Mouse (Mus musculus): ENCODE data around the gene Vil1. TPM values are rescaled to one million over a fixed set of nuclear protein-coding genes. Genes with fewer than 3 reads are reported as not detected.

Vil1 gene
- polyA plus RNA-seq, 1 experiment from 2014 or later, result 0.23 TPM

DNA sequence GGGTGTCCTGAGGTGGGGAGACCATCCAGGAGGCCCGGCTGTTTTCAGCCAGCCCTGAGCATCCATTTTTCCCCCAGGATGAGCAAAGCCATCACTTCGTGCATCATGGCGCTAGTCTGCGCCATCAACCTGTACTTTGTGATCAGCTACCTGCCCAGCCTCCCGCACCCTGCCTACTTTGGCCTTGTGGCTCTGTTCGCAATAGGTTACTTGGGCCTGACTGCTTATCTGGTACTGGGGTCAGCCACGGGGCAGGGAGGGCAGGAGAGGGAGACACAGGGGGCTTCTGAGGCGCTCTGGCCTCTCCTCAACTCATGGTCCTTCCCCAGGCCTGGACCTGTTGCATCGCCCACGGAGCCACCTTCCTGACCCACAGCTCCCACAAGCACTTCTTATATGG is 24.1 kb upstream of the Vil1 start:
- Histone ChIP-seq H3K27ac (ENCODE audit: low read depth, low read length) (no peak overlapping the region), H3K36me3 (ENCODE audit: control insufficient read depth, insufficient read depth, low read length) (no peaks in the 10 kb centered on the region), H3K9ac (ENCODE audit: low read length) (no peak overlapping the region), H3K27me3 (ENCODE audit: control insufficient read depth, insufficient read depth, low read length) (peaks cover 6% of the 10 kb centered on the region; the same call in 1 of the 2 replicates), H3K4me2 (no peak overlapping the region), H3K9me3 (ENCODE audit: control insufficient read depth, low read length) (no peaks in the 10 kb centered on the region), H3K4me3 (ENCODE audit: low read depth, low read length) (no peak overlapping the region), H3K4me1 (ENCODE audit: control insufficient read depth, insufficient read depth, low read length) (peaks cover 9% of the 10 kb centered on the region)
- no peak for DNase-seq (ENCODE audit: low spot score, missing footprints)
- ATAC-seq (ENCODE audit: low FRiP score), result no peak
- 96% methylated on average over 10 of the region's 10 CpGs for WGBS

DNA sequence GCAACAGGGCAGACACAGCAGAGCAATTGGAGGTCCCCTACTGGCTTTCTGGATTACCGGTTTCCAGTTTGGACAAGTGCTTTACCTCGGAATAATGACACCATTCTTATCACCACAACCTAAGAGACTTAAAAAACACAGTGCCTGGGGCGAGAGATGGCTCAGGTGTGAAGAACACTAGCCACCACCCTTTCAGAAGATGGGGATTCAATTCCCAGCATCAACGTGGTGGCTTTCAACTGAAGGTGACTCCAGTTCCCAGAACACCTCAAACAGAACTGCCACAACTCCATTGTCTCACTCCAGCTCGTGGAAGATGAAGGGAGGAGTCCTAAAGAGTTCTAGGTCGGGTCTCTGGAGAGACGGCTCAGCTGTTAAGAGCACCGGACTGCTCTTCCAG is 23.6 kb upstream of the Vil1 start:
- Histone ChIP-seq H3K9me3 (ENCODE audit: control insufficient read depth, low read length) (no peaks in the 10 kb centered on the region), H3K4me3 (ENCODE audit: low read depth, low read length) (no peak overlapping the region), H3K4me1 (ENCODE audit: control insufficient read depth, insufficient read depth, low read length) (peaks cover 14% of the 10 kb centered on the region), H3K27me3 (ENCODE audit: control insufficient read depth, insufficient read depth, low read length) (peaks cover 10% of the 10 kb centered on the region), H3K4me2 (no peak overlapping the region), H3K27ac (ENCODE audit: low read depth, low read length) (no peak overlapping the region), H3K9ac (ENCODE audit: low read length) (no peak overlapping the region), H3K36me3 (ENCODE audit: control insufficient read depth, insufficient read depth, low read length) (no peaks in the 10 kb centered on the region)
- no peak for ATAC-seq (ENCODE audit: low FRiP score)
- no peak for DNase-seq (ENCODE audit: low spot score, missing footprints)
- 85% methylated on average over 8 of the region's 8 CpGs for WGBS

DNA sequence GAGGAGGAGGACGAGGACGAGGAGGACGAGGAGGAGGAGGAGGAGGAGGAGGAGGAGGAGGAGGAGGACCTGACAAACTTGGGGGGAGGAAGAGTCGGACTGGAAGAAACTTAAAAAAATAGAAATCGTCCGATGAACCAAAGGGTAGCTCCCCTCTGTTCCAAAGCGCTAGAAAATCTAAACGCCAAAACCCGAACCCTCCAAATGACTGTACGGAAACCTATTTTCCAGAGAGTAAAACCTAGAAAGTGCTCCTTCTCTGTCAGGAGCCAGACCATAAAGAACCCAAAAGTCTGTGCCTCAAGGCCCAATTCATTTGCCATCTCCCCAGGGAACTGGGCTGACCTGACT is 22.8 kb upstream of the Vil1 start:
- peaks cover 10% of the 10 kb centered on the region for H3K27me3 ChIP-seq (ENCODE audit: control insufficient read depth, insufficient read depth, low read length)
- 67% methylated on average over 7 of the region's 10 CpGs for WGBS
- H3K4me1 ChIP-seq (ENCODE audit: control insufficient read depth, insufficient read depth, low read length), result peaks cover 16% of the 10 kb centered on the region
- H3K4me2 ChIP-seq, result peak overlapping the region; percentile 53
- H3K9ac ChIP-seq (ENCODE audit: low read length), result peak overlapping the region; percentile 74
- H3K27ac ChIP-seq (ENCODE audit: low read depth, low read length), result peak overlapping the region; percentile 91
- peak overlapping the region; percentile 63 for H3K4me3 ChIP-seq (ENCODE audit: low read depth, low read length)
- no peak for DNase-seq (ENCODE audit: low spot score, missing footprints)
- H3K36me3 ChIP-seq (ENCODE audit: control insufficient read depth, insufficient read depth, low read length), result no peaks in the 10 kb centered on the region
- no peak for ATAC-seq (ENCODE audit: low FRiP score)
- H3K9me3 ChIP-seq (ENCODE audit: control insufficient read depth, low read length), result no peaks in the 10 kb centered on the region

DNA sequence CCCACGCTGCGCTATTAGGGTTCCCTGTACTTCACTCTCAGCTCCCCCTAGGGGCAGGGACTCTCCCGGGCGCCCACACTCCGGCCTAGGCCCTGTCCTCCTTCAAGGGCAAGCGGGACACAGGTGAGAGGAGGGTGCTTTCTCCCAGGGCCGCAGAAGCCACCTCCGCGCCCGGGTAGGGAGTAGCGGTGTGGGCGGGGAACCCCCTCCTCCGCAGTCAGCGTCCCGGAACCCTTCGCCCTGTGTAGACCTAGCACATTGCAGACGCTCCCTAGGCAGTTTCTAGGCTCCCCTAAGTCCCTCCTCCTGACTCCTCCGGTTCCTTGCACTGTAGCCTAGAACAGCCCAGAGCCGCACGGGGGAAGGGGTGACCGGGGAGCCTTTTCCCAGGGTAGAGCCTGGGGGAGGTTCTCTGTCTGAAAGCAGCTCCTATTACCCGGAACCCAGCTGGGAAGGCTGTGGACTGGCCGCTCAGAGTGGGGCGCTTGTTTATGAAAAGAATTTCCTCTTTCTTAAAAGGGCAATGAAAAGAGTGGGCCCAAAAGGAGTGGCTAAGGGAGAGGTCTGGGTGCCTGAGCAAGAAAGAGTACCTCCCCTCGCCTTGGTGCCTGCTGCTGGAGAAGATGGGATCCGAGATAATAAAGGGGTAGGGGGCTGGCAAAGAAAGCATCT is 22.3 kb upstream of the Vil1 start:
- DNase-seq (ENCODE audit: low spot score, missing footprints), result peak; percentile 100
- 0% methylated on average over 26 of the region's 26 CpGs for whole genome bisulfite sequencing
- ATAC-seq (ENCODE audit: low FRiP score), result peak; percentile 81
- H3K9ac ChIP-seq (ENCODE audit: low read length), result peak overlapping the region; percentile 74
- no peaks in the 10 kb centered on the region for H3K9me3 ChIP-seq (ENCODE audit: control insufficient read depth, low read length)
- peak overlapping the region; percentile 91 for H3K27ac ChIP-seq (ENCODE audit: low read depth, low read length)
- peaks cover 10% of the 10 kb centered on the region for H3K27me3 ChIP-seq (ENCODE audit: control insufficient read depth, insufficient read depth, low read length)
- peaks cover 16% of the 10 kb centered on the region for H3K4me1 ChIP-seq (ENCODE audit: control insufficient read depth, insufficient read depth, low read length)
- H3K36me3 ChIP-seq (ENCODE audit: control insufficient read depth, insufficient read depth, low read length), result no peaks in the 10 kb centered on the region
- peak overlapping the region; percentile 53 for H3K4me2 ChIP-seq
- peak overlapping the region; percentile 63 for H3K4me3 ChIP-seq (ENCODE audit: low read depth, low read length)

DNA sequence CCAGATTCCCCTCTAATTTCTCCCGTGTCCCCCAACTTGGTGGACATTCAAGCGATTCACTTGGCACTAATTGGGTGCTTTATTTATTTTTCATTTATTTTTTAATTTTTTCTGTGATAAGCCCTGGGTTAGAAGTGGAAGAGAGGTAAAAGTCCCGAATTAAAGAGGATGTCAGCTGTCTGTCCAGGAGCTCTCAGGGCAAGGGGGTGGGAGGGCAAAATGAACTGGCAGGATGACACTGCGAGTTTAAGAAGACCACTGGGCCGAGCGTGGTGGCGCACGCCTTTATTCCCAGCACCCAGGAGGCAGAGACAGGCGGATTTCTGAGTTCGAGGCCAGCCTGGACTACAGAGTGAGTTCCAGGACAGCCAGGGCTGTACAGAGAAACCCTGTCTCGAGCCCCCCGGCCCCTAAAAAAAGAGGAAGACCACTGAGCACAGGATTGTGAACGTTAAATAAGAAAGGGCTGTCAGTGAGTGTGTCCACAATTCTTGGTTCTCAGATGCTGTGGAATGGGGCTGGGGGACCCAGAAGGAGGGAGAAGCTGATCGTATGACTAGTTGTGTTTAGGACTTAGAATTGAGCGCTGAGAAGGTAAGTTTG is 21.7 kb upstream of the Vil1 start:
- Histone ChIP-seq H3K9me3 (ENCODE audit: control insufficient read depth, low read length) (no peaks in the 10 kb centered on the region), H3K36me3 (ENCODE audit: control insufficient read depth, insufficient read depth, low read length) (no peaks in the 10 kb centered on the region), H3K27ac (ENCODE audit: low read depth, low read length) (no peak overlapping the region; the same call in 1 of the 2 replicates), H3K9ac (ENCODE audit: low read length) (no peak overlapping the region), H3K4me3 (ENCODE audit: low read depth, low read length) (no peak overlapping the region; the same call in 1 of the 2 replicates), H3K4me2 (peak overlapping the region; percentile 53; the same call in 1 of the 2 replicates), H3K27me3 (ENCODE audit: control insufficient read depth, insufficient read depth, low read length) (peaks cover 10% of the 10 kb centered on the region), H3K4me1 (ENCODE audit: control insufficient read depth, insufficient read depth, low read length) (peaks cover 20% of the 10 kb centered on the region)
- 57% methylated on average over 15 of the region's 15 CpGs for WGBS
- no peak for ATAC-seq (ENCODE audit: low FRiP score)
- DNase-seq (ENCODE audit: low spot score, missing footprints), result peak; percentile 89

DNA sequence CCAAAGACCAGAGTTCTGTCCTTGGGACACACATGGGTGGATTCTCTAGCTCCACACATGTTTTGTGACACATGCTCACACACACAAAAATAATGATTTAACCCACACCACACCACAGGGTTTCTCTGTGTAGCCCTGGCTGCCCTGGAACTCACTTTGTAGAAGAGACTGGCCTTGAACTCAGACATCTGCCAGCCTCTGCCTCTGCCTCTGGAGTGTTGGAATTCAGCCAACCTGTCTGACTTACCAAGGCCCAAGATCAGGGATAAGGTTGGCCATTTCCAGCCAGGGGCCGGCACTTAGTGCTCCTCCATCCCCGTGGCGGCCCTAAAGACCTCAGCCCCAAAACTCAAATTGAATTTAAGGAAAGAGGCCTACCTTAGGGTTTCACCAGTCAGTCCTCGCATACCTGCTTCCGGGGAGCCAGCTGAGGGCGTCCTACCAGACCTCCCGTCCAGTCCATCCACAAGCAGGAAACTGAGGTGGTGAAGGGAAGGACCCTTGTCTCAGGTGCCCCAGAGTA is 20.7 kb upstream of the Vil1 start:
- WGBS, result 82% methylated on average over 7 of the region's 7 CpGs
- DNase-seq (ENCODE audit: low spot score, missing footprints) (no peak), ATAC-seq (ENCODE audit: low FRiP score) (no peak)

DNA sequence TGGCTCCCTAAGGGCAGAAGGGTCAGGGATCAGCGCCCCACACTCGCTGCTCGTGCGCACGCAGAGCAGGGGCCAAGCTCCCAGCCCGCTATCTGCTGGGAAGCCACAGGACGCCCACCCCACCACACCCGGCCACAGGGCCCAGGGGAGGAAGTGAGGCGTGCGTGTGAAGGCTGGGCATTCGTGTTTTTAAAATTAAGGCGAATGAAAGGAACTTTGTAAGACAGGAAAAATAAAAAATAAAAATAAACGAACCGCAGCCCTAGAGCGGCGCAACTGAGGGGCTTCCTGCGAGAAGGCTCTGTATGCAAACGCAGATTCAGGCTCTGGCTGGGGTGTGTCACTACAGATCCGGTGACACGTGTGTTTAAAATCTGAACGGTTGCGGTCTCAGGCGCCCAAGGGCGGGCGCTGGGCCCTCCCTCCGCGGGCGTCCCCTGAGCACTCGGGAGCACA is 19.3 kb upstream of the Vil1 start:
- H3K27me3 ChIP-seq (ENCODE audit: control insufficient read depth, insufficient read depth, low read length), result peaks cover 10% of the 10 kb centered on the region
- peak overlapping the region; percentile 39 for H3K4me2 ChIP-seq
- peak overlapping the region; percentile 15; the same call in 1 of the 2 replicates for H3K4me3 ChIP-seq (ENCODE audit: low read depth, low read length)
- DNase-seq (ENCODE audit: low spot score, missing footprints), result peak; percentile 91
- peaks cover 8% of the 10 kb centered on the region for H3K36me3 ChIP-seq (ENCODE audit: control insufficient read depth, insufficient read depth, low read length)
- 5% methylated on average over 29 of the region's 29 CpGs for WGBS
- no peak overlapping the region for H3K27ac ChIP-seq (ENCODE audit: low read depth, low read length)
- no peak for ATAC-seq (ENCODE audit: low FRiP score)
- H3K9ac ChIP-seq (ENCODE audit: low read length), result peak overlapping the region; percentile 42; the same call in 1 of the 2 replicates
- H3K9me3 ChIP-seq (ENCODE audit: control insufficient read depth, low read length), result no peaks in the 10 kb centered on the region
- peaks cover 26% of the 10 kb centered on the region for H3K4me1 ChIP-seq (ENCODE audit: control insufficient read depth, insufficient read depth, low read length)

More for the DNA sequence above, 20.7 kb upstream of the Vil1 start:
- no peak overlapping the region for H3K27ac ChIP-seq (ENCODE audit: low read depth, low read length)
- peaks cover 10% of the 10 kb centered on the region for H3K27me3 ChIP-seq (ENCODE audit: control insufficient read depth, insufficient read depth, low read length)
- H3K4me2 ChIP-seq, result no peak overlapping the region
- H3K4me1 ChIP-seq (ENCODE audit: control insufficient read depth, insufficient read depth, low read length), result peaks cover 26% of the 10 kb centered on the region
- no peak overlapping the region for H3K9ac ChIP-seq (ENCODE audit: low read length)
- H3K36me3 ChIP-seq (ENCODE audit: control insufficient read depth, insufficient read depth, low read length), result no peaks in the 10 kb centered on the region
- H3K9me3 ChIP-seq (ENCODE audit: control insufficient read depth, low read length), result no peaks in the 10 kb centered on the region
- H3K4me3 ChIP-seq (ENCODE audit: low read depth, low read length), result no peak overlapping the region

DNA sequence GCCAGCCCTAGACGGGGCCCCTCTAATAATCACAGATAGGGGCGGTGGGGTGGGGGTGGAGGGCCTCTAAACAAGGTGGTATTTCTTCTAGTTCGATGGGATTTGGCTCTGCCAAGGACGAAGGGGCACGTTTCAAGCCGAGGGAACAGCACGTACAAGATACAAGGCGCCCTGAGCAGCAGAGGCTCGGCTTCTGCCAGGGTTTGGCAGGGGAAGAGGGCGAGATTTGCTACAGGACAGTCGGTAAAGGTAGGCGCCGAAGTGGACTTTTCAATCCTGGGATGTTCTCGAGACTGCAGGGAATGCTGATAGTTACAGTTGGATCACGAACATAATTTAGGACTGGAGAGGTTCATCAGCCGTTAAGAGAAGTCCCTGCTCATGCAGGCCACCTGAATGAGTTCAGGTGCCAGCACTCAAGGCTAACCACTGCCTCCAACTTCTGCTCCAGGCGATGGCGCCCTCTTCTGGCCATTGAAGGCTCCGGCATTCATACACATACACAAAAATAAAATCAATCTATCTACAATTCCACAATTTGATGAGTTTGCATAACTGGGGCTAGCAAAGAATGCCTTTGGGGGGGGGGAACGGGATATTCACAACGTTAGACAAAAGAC is 18.8 kb upstream of the Vil1 start:
- H3K36me3 ChIP-seq (ENCODE audit: control insufficient read depth, insufficient read depth, low read length), result peaks cover 13% of the 10 kb centered on the region
- H3K4me3 ChIP-seq (ENCODE audit: low read depth, low read length), result peak overlapping the region; percentile 15; the same call in 1 of the 2 replicates
- no peak for ATAC-seq (ENCODE audit: low FRiP score)
- WGBS, result 7% methylated on average over 21 of the region's 21 CpGs
- no peak overlapping the region for H3K27ac ChIP-seq (ENCODE audit: low read depth, low read length)
- peaks cover 26% of the 10 kb centered on the region for H3K4me1 ChIP-seq (ENCODE audit: control insufficient read depth, insufficient read depth, low read length)
- peaks cover 10% of the 10 kb centered on the region for H3K27me3 ChIP-seq (ENCODE audit: control insufficient read depth, insufficient read depth, low read length)
- DNase-seq (ENCODE audit: low spot score, missing footprints), result peak; percentile 92
- peak overlapping the region; percentile 79 for H3K4me2 ChIP-seq
- H3K9ac ChIP-seq (ENCODE audit: low read length), result peak overlapping the region; percentile 42; the same call in 1 of the 2 replicates
- no peaks in the 10 kb centered on the region for H3K9me3 ChIP-seq (ENCODE audit: control insufficient read depth, low read length)
